Mouse (Mus musculus): ENCODE measurements around the gene Uck2. TPM values are rescaled to one million over a fixed set of nuclear protein-coding genes. Genes with fewer than 3 reads are reported as not detected.
A peak's percentile ranks its signal among the peaks of the same experiment; 100 is the strongest.

Uck2 gene
- polyA plus RNA-seq, 2 experiments: 15.3 to 42.6 TPM

DNA sequence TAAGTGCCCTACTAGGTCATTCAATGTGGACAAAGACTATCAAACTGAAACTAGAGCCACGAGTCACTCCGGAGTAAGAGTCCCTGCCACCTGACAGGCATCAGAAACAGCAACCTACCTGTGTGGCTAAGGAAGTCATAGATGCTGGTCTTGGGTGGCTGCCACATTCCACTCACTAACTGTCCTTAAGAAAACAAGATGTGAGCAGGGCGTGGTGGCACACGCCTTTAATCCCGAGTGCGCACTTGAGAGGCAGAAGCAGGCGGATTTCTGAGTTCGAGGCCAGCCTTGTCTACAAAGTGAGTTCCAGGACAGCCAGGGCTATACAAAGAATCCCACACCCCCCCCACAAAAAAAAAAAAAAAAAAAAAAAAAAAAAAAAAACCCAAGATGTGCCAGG, 35.2 kb downstream of the Uck2 start:
- no peaks in the 10 kb centered on the region for H3K36me3 ChIP-seq (replicated peaks; ENCODE audit: control insufficient read depth, insufficient read depth, low read depth)
- ATAC-seq (ENCODE audit: insufficient read depth): no peak
- peaks cover 13 to 24% of the 10 kb centered on the region in 2 experiments for H3K4me1 ChIP-seq (replicated peaks; ENCODE audit: control insufficient read depth in 2 of 2, insufficient read depth in 2 of 2, low read length in 1 of 2)

GRCm38 (mm10) chr1:167249252-167249651, 35.9 kb downstream of the Uck2 start:
- no peak overlapping the region for H3K9ac ChIP-seq (replicated peaks)
- H3K4me1 ChIP-seq (replicated peaks; ENCODE audit: control insufficient read depth in 2 of 2, insufficient read depth in 2 of 2, low read length in 1 of 2): peaks cover 13 to 24% of the 10 kb centered on the region in 2 experiments

More for the DNA sequence above, 35.2 kb downstream of the Uck2 start:
- 73% methylated on average over 8 of the region's 8 CpGs for WGBS (ENCODE audit: insufficient replicate concordance)
- Histone ChIP-seq H3K4me3 (ENCODE audit: insufficient read depth in 1 of 2, low read depth in 2 of 2, low read length in 2 of 2) (no peak overlapping the region), H3K27ac (no peak overlapping the region), H3K9me3 (ENCODE audit: control insufficient read depth, low read length) (no peaks in the 10 kb centered on the region), H3K4me2 (ENCODE audit: low read depth) (no peak overlapping the region), H3K9ac (replicated peaks) (no peak overlapping the region), H3K27me3 (ENCODE audit: control insufficient read depth, insufficient read depth, low read length) (no peaks in the 10 kb centered on the region)
- DNase-seq (ENCODE audit: low read depth in 3 of 3, low spot score in 3 of 3): no peak
- TF ChIP-seq CTCF (IDR thresholded peaks at IDR 0.05; ENCODE audit: low read depth) (no peak), EP300 (IDR thresholded peaks at IDR 0.05; ENCODE audit: low read depth) (no peak)

GRCm38 (mm10) chr1:167247886-167248285, 37.2 kb downstream of the Uck2 start:
- DNase-seq (ENCODE audit: low read depth in 3 of 3, low spot score in 3 of 3): no peak
- 73% methylated on average over 9 of the region's 9 CpGs for WGBS (ENCODE audit: insufficient replicate concordance)

More at GRCm38 (mm10) chr1:167249252-167249651, 35.9 kb downstream of the Uck2 start:
- no peak for DNase-seq (ENCODE audit: low read depth in 3 of 3, low spot score in 3 of 3)
- no peaks in the 10 kb centered on the region for H3K9me3 ChIP-seq (ENCODE audit: control insufficient read depth, low read length)
- WGBS (ENCODE audit: insufficient replicate concordance): 80% methylated on average over 19 of the region's 19 CpGs
- no peak overlapping the region for H3K4me2 ChIP-seq (ENCODE audit: low read depth)
- H3K36me3 ChIP-seq (replicated peaks; ENCODE audit: control insufficient read depth, insufficient read depth, low read depth): no peaks in the 10 kb centered on the region
- no peak for ATAC-seq (ENCODE audit: insufficient read depth)
- H3K4me3 ChIP-seq (ENCODE audit: insufficient read depth in 1 of 2, low read depth in 2 of 2, low read length in 2 of 2): no peak overlapping the region
- no peak overlapping the region for H3K27ac ChIP-seq
- no peaks in the 10 kb centered on the region for H3K27me3 ChIP-seq (ENCODE audit: control insufficient read depth, insufficient read depth, low read length)
- TF ChIP-seq CTCF (IDR thresholded peaks at IDR 0.05; ENCODE audit: low read depth) (no peak), EP300 (IDR thresholded peaks at IDR 0.05; ENCODE audit: low read depth) (no peak)

DNA sequence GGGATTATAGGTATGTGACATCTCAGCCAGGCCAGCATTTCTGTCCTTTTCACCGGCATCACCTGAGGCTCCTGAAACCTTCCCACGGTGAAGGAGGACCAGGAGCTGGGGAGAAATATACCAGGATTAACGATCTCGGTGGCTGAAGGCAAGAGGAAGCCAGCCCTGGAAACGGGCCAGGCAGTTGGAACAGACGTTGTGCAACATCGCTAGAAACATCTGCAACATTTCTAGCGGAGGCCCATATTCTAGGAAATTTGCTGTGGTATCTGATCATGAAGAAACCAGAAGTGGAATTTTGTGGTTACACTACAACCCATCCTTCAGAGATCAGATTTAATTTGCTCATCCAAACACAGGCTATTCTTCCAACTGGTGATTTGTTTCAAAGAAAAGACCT, 38.1 kb downstream of the Uck2 start:
- H3K27me3 ChIP-seq (ENCODE audit: control insufficient read depth, insufficient read depth, low read length): no peaks in the 10 kb centered on the region
- peak in 1 of 3 experiments; percentile 58 for DNase-seq (ENCODE audit: low read depth in 3 of 3, low spot score in 3 of 3)
- no peak for TF ChIP-seq EP300 (IDR thresholded peaks at IDR 0.05; ENCODE audit: low read depth)
- no peak for TF ChIP-seq CTCF (IDR thresholded peaks at IDR 0.05; ENCODE audit: low read depth)
- H3K9ac ChIP-seq (replicated peaks): no peak overlapping the region
- peaks cover 13 to 25% of the 10 kb centered on the region in 2 experiments for H3K4me1 ChIP-seq (replicated peaks; ENCODE audit: control insufficient read depth in 2 of 2, insufficient read depth in 2 of 2, low read length in 1 of 2)
- H3K9me3 ChIP-seq (ENCODE audit: control insufficient read depth, low read length): no peaks in the 10 kb centered on the region
- ATAC-seq (ENCODE audit: insufficient read depth): no peak
- H3K4me2 ChIP-seq (ENCODE audit: low read depth): peak overlapping the region; percentile 28; the same call in 1 of the 2 replicates
- whole genome bisulfite sequencing (ENCODE audit: insufficient replicate concordance): 15% methylated on average over 8 of the region's 8 CpGs
- H3K27ac ChIP-seq: no peak overlapping the region
- no peak overlapping the region for H3K4me3 ChIP-seq (ENCODE audit: insufficient read depth in 1 of 2, low read depth in 2 of 2, low read length in 2 of 2)
- no peaks in the 10 kb centered on the region for H3K36me3 ChIP-seq (replicated peaks; ENCODE audit: control insufficient read depth, insufficient read depth, low read depth)

More at GRCm38 (mm10) chr1:167247886-167248285, 37.2 kb downstream of the Uck2 start:
- Histone ChIP-seq H3K9me3 (ENCODE audit: control insufficient read depth, low read length) (no peaks in the 10 kb centered on the region), H3K27ac (no peak overlapping the region), H3K9ac (replicated peaks) (no peak overlapping the region), H3K4me3 (ENCODE audit: insufficient read depth in 1 of 2, low read depth in 2 of 2, low read length in 2 of 2) (no peak overlapping the region), H3K36me3 (replicated peaks; ENCODE audit: control insufficient read depth, insufficient read depth, low read depth) (no peaks in the 10 kb centered on the region), H3K27me3 (ENCODE audit: control insufficient read depth, insufficient read depth, low read length) (no peaks in the 10 kb centered on the region), H3K4me2 (ENCODE audit: low read depth) (no peak overlapping the region), H3K4me1 (replicated peaks; ENCODE audit: control insufficient read depth in 2 of 2, insufficient read depth in 2 of 2, low read length in 1 of 2) (peaks cover 13 to 24% of the 10 kb centered on the region in 2 experiments)
- ATAC-seq (ENCODE audit: insufficient read depth): no peak
- TF ChIP-seq CTCF (IDR thresholded peaks at IDR 0.05; ENCODE audit: low read depth) (no peak), EP300 (IDR thresholded peaks at IDR 0.05; ENCODE audit: low read depth) (no peak)

GRCm38 (mm10) chr1:167246275-167246674, 38.8 kb downstream of the Uck2 start:
- Histone ChIP-seq H3K4me1 (replicated peaks; ENCODE audit: control insufficient read depth in 2 of 2, insufficient read depth in 2 of 2, low read length in 1 of 2) (peaks cover 13 to 27% of the 10 kb centered on the region in 2 experiments), H3K4me2 (ENCODE audit: low read depth) (no peak overlapping the region)
- 44% methylated on average over 9 of the region's 9 CpGs for WGBS (ENCODE audit: insufficient replicate concordance)

More at GRCm38 (mm10) chr1:167246275-167246674, 38.8 kb downstream of the Uck2 start:
- Histone ChIP-seq H3K27me3 (ENCODE audit: control insufficient read depth, insufficient read depth, low read length) (no peaks in the 10 kb centered on the region), H3K36me3 (replicated peaks; ENCODE audit: control insufficient read depth, insufficient read depth, low read depth) (no peaks in the 10 kb centered on the region), H3K4me3 (ENCODE audit: insufficient read depth in 1 of 2, low read depth in 2 of 2, low read length in 2 of 2) (no peak overlapping the region), H3K27ac (no peak overlapping the region), H3K9ac (replicated peaks) (no peak overlapping the region), H3K9me3 (ENCODE audit: control insufficient read depth, low read length) (no peaks in the 10 kb centered on the region)
- DNase-seq (ENCODE audit: low read depth in 3 of 3, low spot score in 3 of 3): no peak
- no peak for ATAC-seq (ENCODE audit: insufficient read depth)
- no peak for TF ChIP-seq CTCF (IDR thresholded peaks at IDR 0.05; ENCODE audit: low read depth)
- TF ChIP-seq EP300 (IDR thresholded peaks at IDR 0.05; ENCODE audit: low read depth): no peak

All from liver, embryonic 14.5 days (tissue).